17 mouse cellular contexts compared by ENCODE assay signal in the genomic region with DNA sequence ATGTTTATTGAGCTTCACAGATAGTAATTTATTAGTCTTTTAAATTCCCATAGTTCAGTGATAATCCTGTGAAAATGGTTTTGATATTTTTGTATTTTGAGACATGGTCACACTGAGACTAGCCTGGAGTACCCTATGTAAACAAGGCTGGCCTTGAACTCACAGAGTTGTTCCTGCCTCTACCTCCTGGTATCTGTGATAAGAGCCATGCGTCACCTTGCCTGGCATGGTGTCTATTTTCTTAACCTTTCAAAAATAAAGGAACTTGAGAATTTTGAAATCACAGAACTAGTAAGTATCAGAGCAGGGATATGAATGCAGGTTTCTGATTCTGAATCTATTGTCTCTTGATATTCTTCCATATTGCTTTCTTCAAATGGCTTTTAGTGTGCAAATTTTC. TPM values are rescaled to one million over a fixed set of nuclear protein-coding genes. Genes with fewer than 3 reads are reported as not detected.
A peak's percentile ranks its signal among the peaks of the same experiment; 100 is the strongest.
DNase-seq lines count a peak whose midpoint lies in the region; ATAC-seq and TF ChIP-seq lines count a peak whose summit lies in the region.
"Had no signal": no experiment of that assay in that cellular context is flagged by ENCODE, and none has a peak within 500 bp of the region (broad histone marks: within the 10 kb centered on the region; RNA-seq: fewer than 3 reads in every experiment).

No protein-coding gene starts in this region.

- DNase-seq in 416B (ENCODE audit: low read depth) (peak; percentile 88), MEL (ENCODE audit: low read depth, low spot score) (peak; percentile 9)
- DNase-seq in adrenal gland, postnatal 14 days, result peak; percentile 49
- no peak for DNase-seq in lung, postnatal 36 days
- DNase-seq in ovary, postnatal 10 days (ENCODE audit: low spot score), result no peak
- DNase-seq: cerebellum, adult 11 months; cerebellum, adult 8-10 months; cerebellum, postnatal 14 days; gastrocnemius, postnatal 10 days; heart, adult 2 months; heart, postnatal 14 days had no signal

- no peak for TF ChIP-seq CTCF in MEL (IDR thresholded peaks at IDR 0.05 in 2 of 3, conservative IDR thresholded peaks at IDR 0.05 in 1 of 3; ENCODE audit: control insufficient read depth in 1 of 3, insufficient read depth in 1 of 3, low read depth in 2 of 3, low read length in 3 of 3, poor library complexity in 1 of 3, severe bottlenecking in 1 of 3)

- TF ChIP-seq POLR2A in MEL (IDR thresholded peaks at IDR 0.05; ENCODE audit: control insufficient read depth in 1 of 2, insufficient read depth in 1 of 2, low read depth in 1 of 2, low read length in 2 of 2, poor library complexity in 1 of 2), result no peak

- no peaks in the 10 kb centered on the region for H3K9me3 ChIP-seq in MEL (replicated peaks; ENCODE audit: insufficient read depth, low read length)
- H3K9me3 ChIP-seq: embryonic facial prominence, embryonic 12.5 days; forebrain, embryonic 15.5 days; heart, embryonic 15.5 days; hindbrain, embryonic 13.5 days had no signal

- no peaks in the 10 kb centered on the region for H3K4me1 ChIP-seq in MEL (ENCODE audit: control insufficient read depth in 1 of 2, insufficient read depth in 2 of 2, low read length in 2 of 2)

- no peaks in the 10 kb centered on the region for H3K79me2 ChIP-seq in MEL (ENCODE audit: control insufficient read depth, insufficient read depth, low read length, poor library complexity)

- no peak overlapping the region for H3K27ac ChIP-seq in MEL (ENCODE audit: control insufficient read depth, low read depth, low read length)
- H3K27ac ChIP-seq: embryonic facial prominence, embryonic 12.5 days; forebrain, embryonic 15.5 days; heart, adult 2 months; heart, embryonic 15.5 days; hindbrain, embryonic 13.5 days; hindbrain, postnatal 0 days had no signal

- no peaks in the 10 kb centered on the region for H3K36me3 ChIP-seq in MEL (ENCODE audit: control insufficient read depth in 1 of 2, insufficient read depth in 2 of 2, low read length in 2 of 2)
- H3K36me3 ChIP-seq: embryonic facial prominence, embryonic 12.5 days; forebrain, embryonic 15.5 days; heart, embryonic 15.5 days; hindbrain, embryonic 13.5 days had no signal

- no peak overlapping the region for H3K9ac ChIP-seq in MEL (ENCODE audit: control insufficient read depth, low read depth, low read length, poor library complexity, severe bottlenecking)
- H3K9ac ChIP-seq: embryonic facial prominence, embryonic 12.5 days; forebrain, embryonic 15.5 days; heart, embryonic 15.5 days; hindbrain, embryonic 13.5 days had no signal

- TF ChIP-seq EP300 in MEL (IDR thresholded peaks at IDR 0.05; ENCODE audit: low read depth in 1 of 2, low read length in 2 of 2), result no peak

- ATAC-seq in megakaryocyte progenitor cell, adult 5-6 weeks (replicated peaks; ENCODE audit: poor library complexity), result 0 out of 2 replicates have a peak, but pooled peaks have one; percentile 35
- ATAC-seq: forebrain, embryonic 15.5 days; hindbrain, postnatal 0 days had no signal

- H3K27me3 ChIP-seq in MEL (ENCODE audit: control insufficient read depth in 1 of 2, insufficient read depth in 2 of 2, low read length in 2 of 2), result no peaks in the 10 kb centered on the region
- H3K27me3 ChIP-seq: embryonic facial prominence, embryonic 12.5 days; forebrain, embryonic 15.5 days; heart, embryonic 15.5 days; hindbrain, embryonic 13.5 days had no signal

- TF ChIP-seq RAD21 in MEL (IDR thresholded peaks at IDR 0.05; ENCODE audit: low read depth, low read length), result no peak

- no peak overlapping the region for H3K4me3 ChIP-seq in MEL (ENCODE audit: control insufficient read depth in 1 of 2, insufficient read depth in 1 of 2, low read depth in 2 of 2, low read length in 2 of 2)
- H3K4me3 ChIP-seq: embryonic facial prominence, embryonic 12.5 days; forebrain, embryonic 15.5 days; heart, adult 2 months; heart, embryonic 15.5 days; hindbrain, embryonic 13.5 days had no signal

TF ChIP-seq in MEL, 35 proteins besides CTCF, POLR2A, EP300 and RAD21:
- TF ChIP-seq CHD2 (IDR thresholded peaks at IDR 0.05; ENCODE audit: low read length) (no peak), GABPA (IDR thresholded peaks at IDR 0.05; ENCODE audit: low read depth, low read length) (no peak), BHLHE40 (IDR thresholded peaks at IDR 0.05; ENCODE audit: borderline replicate concordance, low read depth, low read length) (no peak), TBP (IDR thresholded peaks at IDR 0.05; ENCODE audit: low read depth, low read length) (no peak), NRF1 (IDR thresholded peaks at IDR 0.05; ENCODE audit: insufficient read depth, low read depth, low read length, poor library complexity, severe bottlenecking) (no peak), SMC3 (IDR thresholded peaks at IDR 0.05; ENCODE audit: low read depth, low read length) (no peak), MYB (IDR thresholded peaks at IDR 0.05; ENCODE audit: low read depth, low read length) (no peak), MAZ (IDR thresholded peaks at IDR 0.05; ENCODE audit: low read depth, low read length) (no peak), ETS1 (IDR thresholded peaks at IDR 0.05; ENCODE audit: low read depth, low read length) (no peak), NELFE (IDR thresholded peaks at IDR 0.05; ENCODE audit: low read depth, low read length) (no peak), MAFK (IDR thresholded peaks at IDR 0.05; ENCODE audit: borderline replicate concordance, low read depth, low read length) (no peak), CHD1 (IDR thresholded peaks at IDR 0.05; ENCODE audit: low read depth, low read length) (no peak)

RNA-seq across cellular contexts. Expression of a gene that starts 35.0 kb away (rescaled TPM):
- total RNA-seq in MEL (2012; rRNA removed), result not detected in 2 replicates
- under 1 TPM in 1 of 2 experiments, not detected in 1; 0.01 TPM for polyA plus RNA-seq in MEL (2012; ENCODE audit: insufficient read depth in 1 of 2, insufficient read length in 2 of 2, low read depth in 1 of 2, low replicate concordance in 2 of 2, missing spikeins in 1 of 2)
- 47.1 and 48.2 TPM in 2 replicates for total RNA-seq in adrenal gland, postnatal 14 days (2021)
- 25.3 and 28.7 TPM in 2 replicates for total RNA-seq in megakaryocyte progenitor cell, adult 5-6 weeks (2015)
- total RNA-seq in megakaryocyte progenitor cell, adult 5-6 weeks (2017), result 12.1 and 12.2 TPM in 2 replicates

RNA-seq across cellular contexts. Expression of a gene that starts 35.8 kb away (rescaled TPM):
- total RNA-seq in MEL (2012; rRNA removed), result 10.6 and 14.7 TPM in 2 replicates
- 10 to 100 TPM; 15.2 to 62.3 TPM for polyA plus RNA-seq in MEL (2012; ENCODE audit: insufficient read depth in 1 of 2, insufficient read length in 2 of 2, low read depth in 1 of 2, low replicate concordance in 2 of 2, missing spikeins in 1 of 2)
- total RNA-seq in adrenal gland, postnatal 14 days (2021), result 56.4 and 61.4 TPM in 2 replicates
- total RNA-seq in megakaryocyte progenitor cell, adult 5-6 weeks (2015), result 82.6 and 124 TPM in 2 replicates
- total RNA-seq in megakaryocyte progenitor cell, adult 5-6 weeks (2017), result 49.5 and 79.8 TPM in 2 replicates

Comparison
In these comparisons a context has a peak if more than half of its experiments do, and no peak if none do; other contexts are left out.
1. DNase-seq: peak in 416B (single experiment), MEL (single experiment) and adrenal gland, postnatal 14 days (single experiment); none in lung, postnatal 36 days (single experiment) and ovary, postnatal 10 days (single experiment).
2. RNA of a gene that starts 35.0 kb away (total RNA-seq): 47.1 to 48.2 TPM in adrenal gland, postnatal 14 days and 12.1 to 28.7 TPM in megakaryocyte progenitor cell, adult 5-6 weeks; not detected in MEL; every median in the first group is over 10 times any median in the second.